Mouse (Mus musculus): Measurements from ENCODE around the gene Cyp2g1.

GRCm38 (mm10) chr7:26767084-26767483 is 41.6 kb upstream of the Cyp2g1 start:
- TF ChIP-seq CTCF (IDR thresholded peaks at IDR 0.05) (peak; percentile 74), EP300 (IDR thresholded peaks at IDR 0.05) (no peak)

Data from lung, postnatal 0 days (tissue).